Mouse (Mus musculus) layer of hippocampus, postnatal 10 days (tissue): Measurements from ENCODE around the gene Gm10750. TPM values are rescaled to one million over a fixed set of nuclear protein-coding genes. Genes with fewer than 3 reads are reported as not detected.
"Not testable (repeated sequence)": the region's sequence is repeated elsewhere in the genome, so short reads cannot be mapped to it uniquely, and the experiment has no call there.

Source experiments
- DNase-seq, 2 experiments: peaks; one replicate each; pipeline ENCODE4 v3.0.0; 2021; ENCODE audit warnings: low spot score in 2 of 2
- long read RNA-seq: library from polyadenylated mRNA; stranded (forward); transcript quantifications from one replicate; pipeline ENCODE4 v2.0.0, GENCODE M21; 2023
- total RNA-seq, 2 experiments: library from RNA; stranded (reverse); gene quantifications; 2 replicates each; pipeline ENCODE4 v1.2.3; 2021

Gene Gm10750
- total RNA-seq = not detected
- long read RNA-seq = 0 reads

- DNase-seq = not testable (repeated sequence)
Observed at GRCm38 (mm10) chr2:149017137-149017536, at the start of gene Gm10750. Gene Gm10750 (minus strand): TSS chr2:149017237.

DNA sequence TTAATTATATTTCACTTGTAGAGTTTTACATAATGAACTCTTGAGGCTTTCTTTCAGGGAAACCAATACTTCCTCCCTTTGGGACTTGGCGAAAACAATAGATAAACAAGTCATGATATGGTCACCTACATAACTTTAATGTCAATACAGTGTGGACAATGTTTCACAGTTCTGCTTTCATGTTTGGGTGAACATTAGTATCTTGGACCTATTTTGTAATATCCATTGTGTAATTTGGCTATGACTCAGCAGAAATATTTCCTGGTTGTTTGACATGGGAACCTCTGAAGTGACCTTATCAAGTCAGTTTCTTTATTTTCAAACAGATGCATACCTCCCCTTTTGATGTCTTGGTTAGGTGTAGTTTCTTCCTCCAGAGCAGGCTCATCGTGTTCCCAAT, 12.2 kb downstream of the Gm10750 start:
- no peak for DNase-seq

- no peak for DNase-seq
Observed at GRCm38 (mm10) chr2:149003151-149003550, 13.9 kb downstream of the Gm10750 start, which contains the start of gene Gm1330. Gene Gm1330 (minus strand): TSS chr2:149003251.

DNA sequence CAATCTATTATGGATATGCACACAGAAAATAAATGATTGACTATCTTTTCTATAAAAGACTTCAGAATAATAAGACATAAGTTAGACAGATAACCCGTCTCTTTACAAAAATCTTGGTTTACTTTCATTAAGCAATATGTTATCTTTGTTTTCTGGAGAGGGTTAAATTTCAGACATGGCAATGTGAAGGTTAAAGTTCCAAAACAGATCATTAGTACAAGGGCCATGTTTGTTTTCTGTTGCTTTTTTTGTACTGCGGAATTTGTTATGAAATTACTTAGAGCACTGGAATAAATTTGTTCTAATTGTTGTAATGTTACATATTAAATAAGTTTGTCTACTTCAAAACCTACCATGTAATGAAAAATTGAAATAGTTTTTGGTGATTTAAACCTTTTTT, 21.9 kb downstream of the Gm10750 start:
- DNase-seq = no peak

Other genes with a start within 250 kb of the Gm10750 start
- gene Cst11, start 245.7 kb downstream of the Gm10750 start, total RNA-seq = not detected
- gene 8030411F24Rik, start 235.2 kb downstream of the Gm10750 start, total RNA-seq = not detected
- gene Cst12, start 227.9 kb downstream of the Gm10750 start, total RNA-seq = not detected
- not detected for gene Cst8, start 218.5 kb downstream of the Gm10750 start, total RNA-seq
- not detected for gene Cst13, start 197.2 kb downstream of the Gm10750 start, total RNA-seq
- gene Cst9, start 182.1 kb downstream of the Gm10750 start, total RNA-seq = not detected
- not detected for gene 9230104L09Rik, start 152.2 kb downstream of the Gm10750 start, total RNA-seq
- gene Cst3, start 141.5 kb downstream of the Gm10750 start, total RNA-seq = 1,000 to 10,000 TPM; 2,230 to 2,265 TPM
- gene Gm1330, start 14.0 kb downstream of the Gm10750 start, total RNA-seq = not detected